In genomic region chr6:143609100-143609499, GRCm38 (mm10) we compare ENCODE assay signal across 9 mouse cellular contexts.
DNase-seq lines count a peak whose midpoint lies in the region; ATAC-seq lines count a peak whose summit lies in the region.
"Had no signal": no experiment of that assay in that cellular context is flagged by ENCODE, and none has a peak within 500 bp of the region (broad histone marks: within the 10 kb centered on the region; RNA-seq: fewer than 3 reads in every experiment).

No protein-coding gene starts in this region.

- H3K4me2 ChIP-seq in kidney, embryonic 14.5 days (replicated peaks; ENCODE audit: low read depth, low read length), result no peak overlapping the region
- no peak overlapping the region for H3K4me2 ChIP-seq in intestine, embryonic 16.5 days (ENCODE audit: low read depth, low read length)

- H3K4me1 ChIP-seq in kidney, embryonic 14.5 days (ENCODE audit: control insufficient read depth, insufficient read depth, low read length), result no peaks in the 10 kb centered on the region
- H3K4me1 ChIP-seq in intestine, embryonic 16.5 days (ENCODE audit: control insufficient read depth, insufficient read depth, low read length), result no peaks in the 10 kb centered on the region

- H3K27me3 ChIP-seq in kidney, embryonic 14.5 days (ENCODE audit: control insufficient read depth, insufficient read depth, low read length), result no peaks in the 10 kb centered on the region
- no peaks in the 10 kb centered on the region for H3K27me3 ChIP-seq in intestine, embryonic 16.5 days (replicated peaks; ENCODE audit: control insufficient read depth, insufficient read depth, low read length)
- H3K27me3 ChIP-seq: megakaryocyte, embryonic 14.5 days had no signal

- no peak overlapping the region for H3K9ac ChIP-seq in kidney, embryonic 14.5 days (ENCODE audit: low read depth, low read length)
- H3K9ac ChIP-seq in intestine, embryonic 16.5 days (ENCODE audit: low read depth, low read length), result no peak overlapping the region

- H3K4me3 ChIP-seq in kidney, embryonic 14.5 days (ENCODE audit: low read length), result no peak overlapping the region
- H3K4me3 ChIP-seq in intestine, embryonic 16.5 days (ENCODE audit: low read length), result no peak overlapping the region
- H3K4me3 ChIP-seq: megakaryocyte, embryonic 14.5 days had no signal

- no peaks in the 10 kb centered on the region for H3K9me3 ChIP-seq in kidney, embryonic 14.5 days (ENCODE audit: control insufficient read depth, low read length)
- no peaks in the 10 kb centered on the region for H3K9me3 ChIP-seq in intestine, embryonic 16.5 days (ENCODE audit: control insufficient read depth, low read length)
- H3K9me3 ChIP-seq: megakaryocyte, embryonic 14.5 days had no signal

- H3K36me3 ChIP-seq in kidney, embryonic 14.5 days (ENCODE audit: control insufficient read depth, insufficient read depth, low read length), result no peaks in the 10 kb centered on the region
- no peaks in the 10 kb centered on the region for H3K36me3 ChIP-seq in intestine, embryonic 16.5 days (ENCODE audit: control insufficient read depth, insufficient read depth, low read length)

- no peak for ATAC-seq in kidney, embryonic 14.5 days (ENCODE audit: low FRiP score, low TSS enrichment)
- ATAC-seq in CD4-positive, CD25-positive, alpha-beta regulatory T cell, adult 4 months, result peak; percentile 56
- no peak for ATAC-seq in intestine, embryonic 16.5 days

- H3K27ac ChIP-seq in kidney, embryonic 14.5 days (ENCODE audit: low read depth, low read length), result no peak overlapping the region
- no peak overlapping the region for H3K27ac ChIP-seq in intestine, embryonic 16.5 days (ENCODE audit: low read length)

- WGBS in kidney, embryonic 14.5 days, result 100% methylated on average over 1 of the region's 1 CpGs
- 93% methylated on average over 1 of the region's 1 CpGs for WGBS in intestine, embryonic 16.5 days

- DNase-seq in kidney, adult 11 months, result peak; percentile 4
- peak; percentile 69 for DNase-seq in ZHBTc4 (ENCODE audit: low read depth, low spot score)
- DNase-seq in induced T-regulatory cell, adult 2 months (ENCODE audit: low read depth), result peak; percentile 58
- DNase-seq in urinary bladder, postnatal 10 days (ENCODE audit: low spot score), result no peak
- DNase-seq in ovary, postnatal 14 days (ENCODE audit: low spot score), result no peak

Comparison
In these comparisons a context has a peak if more than half of its experiments do, and no peak if none do; other contexts are left out.
1. DNase-seq: peak in kidney, adult 11 months (single experiment), ZHBTc4 (single experiment) and induced T-regulatory cell, adult 2 months (single experiment); none in urinary bladder, postnatal 10 days (single experiment) and ovary, postnatal 14 days (single experiment).